Mouse (Mus musculus) liver, embryonic 14.5 days (tissue): Measurements from ENCODE around the gene Rag2. TPM values are rescaled to one million over a fixed set of nuclear protein-coding genes. Genes with fewer than 3 reads are reported as not detected.
A peak's percentile ranks its signal among the peaks of the same experiment; 100 is the strongest.

Source experiments
- ATAC-seq: fragments of 200-750 bp; cut with Nextera tagmentation; 2 replicates; pipeline ENCODE4 v1.8.0; 2017; ENCODE audit warnings: moderate number of reproducible peaks, mild to moderate bottlenecking, moderate library complexity; ENCODE audit not compliant: insufficient read depth
- DNase-seq, 3 experiments: peaks; one replicate each; pipeline ENCODE4 v3.0.0-alpha.2; 2012 to 2013; ENCODE audit warnings: low read depth in 3 of 3, low spot score in 3 of 3
- H3K27ac ChIP-seq: fragments of 300-500 bp; sonication (generic); 2 replicates; pipeline ENCODE4 v1.5.1; 2014; ENCODE audit warnings: moderate library complexity, mild to moderate bottlenecking, control low read depth, inconsistent platforms
- H3K27me3 ChIP-seq: fragments of 300-500 bp; sonication (generic); 2 replicates; pipeline ENCODE4 v1.6.1; 2014; ENCODE audit warnings: mild to moderate bottlenecking, low read length, moderate library complexity; ENCODE audit not compliant: control insufficient read depth, insufficient read depth
- H3K36me3 ChIP-seq: fragments of 300-500 bp; sonication (generic); replicated peaks from 2 replicates; pipeline ENCODE4 v1.6.1; 2014; ENCODE audit warnings: low read depth; ENCODE audit not compliant: control insufficient read depth, insufficient read depth
- H3K4me1 ChIP-seq, 2 experiments: fragments of 200-500 bp in 1 of 2; fragments of 300-500 bp in 1 of 2; sonication (generic) in 1 of 2; replicated peaks; 2 replicates each; pipeline ENCODE4 v1.6.1; 2012 to 2014; ENCODE audit warnings: antibody characterized with exemption in 1 of 2, inconsistent platforms in 1 of 2, low read length in 1 of 2; ENCODE audit not compliant: control insufficient read depth in 2 of 2, insufficient read depth in 2 of 2
- H3K4me2 ChIP-seq: fragments of 300-500 bp; sonication (generic); 2 replicates; pipeline ENCODE4 v1.6.1; 2014; ENCODE audit warnings: low read depth, mild to moderate bottlenecking, control low read depth, moderate library complexity
- H3K4me3 ChIP-seq, 2 experiments: fragments of 200-500 bp in 1 of 2; fragments of 300-500 bp in 1 of 2; sonication (generic) in 1 of 2; 2 replicates each; pipeline ENCODE4 v1.5.1; 2012 to 2014; ENCODE audit warnings: low read depth in 2 of 2, low read length in 2 of 2, mild to moderate bottlenecking in 2 of 2, control low read depth in 1 of 2, inconsistent platforms in 1 of 2, moderate library complexity in 1 of 2; ENCODE audit not compliant: insufficient read depth in 1 of 2
- H3K9ac ChIP-seq: fragments of 300-500 bp; sonication (generic); replicated peaks from 2 replicates; pipeline ENCODE4 v1.6.1; 2014; ENCODE audit warnings: mild to moderate bottlenecking, control low read depth, moderate library complexity
- H3K9me3 ChIP-seq: fragments of 300-500 bp; sonication (generic); 2 replicates; pipeline ENCODE4 v1.6.1; 2016; ENCODE audit warnings: low read length, mixed read lengths; ENCODE audit not compliant: control insufficient read depth
- CTCF ChIP-seq: IDR thresholded peaks from 2 replicates; pipeline ENCODE4 v1.5.1; 2016; ENCODE audit warnings: antibody characterized with exemption, low read depth, control low read depth
- EP300 ChIP-seq: IDR thresholded peaks from 2 replicates; pipeline ENCODE4 v1.6.1; 2016; ENCODE audit warnings: antibody characterized with exemption, low read depth
- WGBS: fragments of 180-500 bp; shearing (Covaris S2); extraction: QIAGEN DNeasy Blood & Tissue Kit; methylation state at CpG from one replicate; pipeline ENCODE4 v1.1.7; 2014; ENCODE audit not compliant: insufficient replicate concordance; 5-methylcytosine and 5-hydroxymethylcytosine counted together
- polyA plus RNA-seq, 2 experiments: library from polyadenylated mRNA; depleted of rRNA in 1 of 2; stranded (reverse) in 1 of 2; unstranded in 1 of 2; fragments of >200 nt; fragmentation: Nextera tagmentation in 1 of 2; extraction: Ambion mirVana in 1 of 2; gene quantifications; 2 replicates each; pipeline versions ENCODE4 v1.2.1 to v1.2.3; 2012 to 2014

Rag2 gene
- polyA plus RNA-seq, 2 experiments = 0.11 to 0.20 TPM

GRCm38 (mm10) chr2:101598190-101599181 is 26.0 kb upstream of the Rag2 start:
- H3K4me3 ChIP-seq = no peak overlapping the region
- H3K9ac ChIP-seq = no peak overlapping the region
- no peaks in the 10 kb centered on the region for H3K9me3 ChIP-seq
- H3K27me3 ChIP-seq = no peaks in the 10 kb centered on the region
- WGBS = 63% methylated on average over 13 of the region's 13 CpGs
- no peak overlapping the region for H3K27ac ChIP-seq
- no peaks in the 10 kb centered on the region for H3K4me1 ChIP-seq
- no peak for DNase-seq
- no peak for ATAC-seq
- no peak overlapping the region for H3K4me2 ChIP-seq
- no peaks in the 10 kb centered on the region for H3K36me3 ChIP-seq
- TF ChIP-seq EP300 (no peak), CTCF (no peak)

DNA sequence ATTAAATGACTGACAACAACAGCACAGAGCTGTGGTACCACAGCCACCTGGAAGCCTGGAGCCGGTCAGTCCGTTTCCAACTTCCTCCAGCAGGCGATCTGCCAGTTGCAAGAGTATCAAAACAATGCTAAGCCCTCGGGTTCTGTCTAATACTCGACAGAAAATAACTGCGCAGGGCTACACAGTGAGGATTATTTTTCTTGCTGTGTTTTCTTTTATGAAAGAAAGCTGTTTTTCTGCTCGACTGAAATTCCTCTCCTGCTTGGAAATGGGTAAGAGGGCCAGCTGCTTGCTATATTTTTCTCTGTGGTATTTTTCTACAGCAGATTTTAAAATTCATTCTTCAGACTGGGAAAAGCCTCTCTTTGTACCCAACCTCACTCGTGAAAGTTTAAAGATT is 23.8 kb upstream of the Rag2 start:
- Histone ChIP-seq H3K9ac (no peak overlapping the region), H3K4me1 (no peaks in the 10 kb centered on the region), H3K27me3 (no peaks in the 10 kb centered on the region), H3K36me3 (no peaks in the 10 kb centered on the region), H3K4me3 (no peak overlapping the region), H3K27ac (no peak overlapping the region), H3K9me3 (no peaks in the 10 kb centered on the region), H3K4me2 (no peak overlapping the region)
- 44% methylated on average over 8 of the region's 8 CpGs for WGBS
- ATAC-seq (no peak), DNase-seq (no peak)
- TF ChIP-seq EP300 (no peak), CTCF (no peak)

DNA sequence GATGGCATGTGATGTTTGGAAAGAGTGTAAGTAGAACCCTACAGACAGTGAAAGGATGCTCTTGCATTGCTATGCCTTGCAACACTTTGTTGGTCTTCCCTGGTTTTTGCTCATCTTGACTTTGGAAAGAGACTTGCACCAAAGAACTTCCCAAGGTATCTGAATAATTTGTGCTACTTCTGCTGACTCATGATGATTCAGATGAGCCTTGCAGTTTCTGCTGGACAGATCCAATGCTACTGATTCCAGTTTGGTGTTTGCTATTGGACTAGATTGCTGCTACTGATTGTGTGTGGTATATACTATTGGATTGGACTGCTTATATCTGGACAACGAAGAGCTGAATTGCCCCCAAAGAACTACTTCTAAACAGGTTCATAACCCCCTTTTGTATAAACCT is 21.4 kb upstream of the Rag2 start:
- no peak overlapping the region for H3K27ac ChIP-seq
- no peak overlapping the region for H3K9ac ChIP-seq
- no peaks in the 10 kb centered on the region for H3K4me1 ChIP-seq
- no peak overlapping the region for H3K4me3 ChIP-seq
- 60% methylated on average over 1 of the region's 1 CpGs for WGBS
- DNase-seq (peak in 1 of 3 experiments; percentile 3), ATAC-seq (no peak)
- no peaks in the 10 kb centered on the region for H3K27me3 ChIP-seq
- H3K4me2 ChIP-seq = no peak overlapping the region
- no peaks in the 10 kb centered on the region for H3K9me3 ChIP-seq
- H3K36me3 ChIP-seq = no peaks in the 10 kb centered on the region
- TF ChIP-seq EP300 (no peak), CTCF (no peak)

DNA sequence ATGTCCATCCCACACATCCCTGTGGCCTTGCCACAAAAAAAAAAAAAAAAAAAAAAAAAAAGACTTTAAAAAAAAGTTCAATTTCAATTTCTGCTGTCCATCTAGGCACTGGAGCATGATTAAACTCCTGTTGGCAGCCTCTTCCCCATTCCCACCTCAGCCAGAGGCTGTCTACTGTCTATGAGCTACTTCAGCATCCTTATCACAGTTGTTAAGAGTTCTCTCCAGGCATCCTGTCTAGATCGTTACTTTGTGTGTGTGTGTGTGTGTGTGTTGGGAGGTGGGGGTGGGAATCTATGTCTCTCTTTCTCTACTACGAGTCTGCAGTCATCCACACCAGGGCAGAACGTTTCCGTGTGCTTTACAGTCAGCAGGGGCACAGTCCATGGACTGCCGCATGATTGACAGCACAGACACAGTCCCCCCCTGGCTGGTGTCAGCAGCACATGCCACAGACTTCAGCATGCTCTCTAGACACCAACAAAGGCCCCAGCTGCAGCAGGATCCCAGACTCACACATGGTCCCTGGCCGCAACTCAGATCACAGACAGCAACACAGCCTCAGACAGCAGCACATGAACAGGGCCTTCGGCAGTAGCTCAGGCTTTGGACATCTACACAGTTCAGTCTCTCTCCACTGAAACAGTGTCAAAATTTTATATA is 16.2 kb upstream of the Rag2 start:
- 62% methylated on average over 7 of the region's 7 CpGs for WGBS
- H3K27ac ChIP-seq = no peak overlapping the region
- H3K27me3 ChIP-seq = no peaks in the 10 kb centered on the region
- no peaks in the 10 kb centered on the region for H3K36me3 ChIP-seq
- no peak for DNase-seq
- no peak overlapping the region for H3K9ac ChIP-seq
- peak; percentile 26; the same call in 1 of the 2 replicates for ATAC-seq
- no peak for TF ChIP-seq EP300
- no peak for TF ChIP-seq CTCF
- H3K4me3 ChIP-seq = no peak overlapping the region
- H3K4me2 ChIP-seq = no peak overlapping the region
- H3K9me3 ChIP-seq = no peaks in the 10 kb centered on the region
- no peaks in the 10 kb centered on the region for H3K4me1 ChIP-seq

DNA sequence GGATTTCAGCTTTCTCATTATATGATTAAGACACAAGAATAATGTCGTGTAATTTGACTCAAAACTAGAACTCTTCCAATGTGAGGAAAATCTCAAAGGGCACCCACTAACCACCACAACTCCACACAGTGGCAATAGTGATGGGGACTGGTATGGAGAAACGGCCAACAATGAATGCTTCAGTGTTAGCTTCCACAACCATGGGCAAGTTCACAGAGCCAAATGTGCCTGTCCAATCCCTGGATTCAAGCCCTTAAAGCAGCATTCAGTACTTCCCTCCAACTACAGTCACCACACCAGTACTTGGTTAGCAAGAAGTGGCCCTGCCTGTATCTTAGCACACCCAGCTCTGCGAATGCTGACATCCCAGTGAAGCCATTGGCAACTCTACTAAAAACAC is 13.7 kb upstream of the Rag2 start:
- ATAC-seq (no peak), DNase-seq (no peak)
- H3K9me3 ChIP-seq = no peaks in the 10 kb centered on the region
- WGBS = 66% methylated on average over 3 of the region's 3 CpGs
- H3K9ac ChIP-seq = no peak overlapping the region
- no peaks in the 10 kb centered on the region for H3K27me3 ChIP-seq
- H3K4me3 ChIP-seq = no peak overlapping the region
- no peak for TF ChIP-seq EP300
- TF ChIP-seq CTCF = no peak
- no peaks in the 10 kb centered on the region for H3K36me3 ChIP-seq
- no peak overlapping the region for H3K27ac ChIP-seq
- no peak overlapping the region for H3K4me2 ChIP-seq
- H3K4me1 ChIP-seq = no peaks in the 10 kb centered on the region
